Mouse (Mus musculus) Patski (cell line): ENCODE measurements around the gene Pou3f3. TPM values are rescaled to one million over a fixed set of nuclear protein-coding genes. Genes with fewer than 3 reads are reported as not detected.
A peak's percentile ranks its signal among the peaks of the same experiment; 100 is the strongest.

Experiments used
- ATAC-seq: fragments of 100-300 bp; one replicate; pipeline ENCODE4 v1.8.0; 2021
- CTCF ChIA-PET: fragments of 350-600 bp; sonication (Branson Sonifier 250); formaldehyde crosslinking; loops from one replicate; lab custom pipeline; 2022; ENCODE audit warnings: inconsistent platforms; lab: Charles Lee
- POLR2A ChIA-PET: fragments of 350-600 bp; sonication (Branson Sonifier 250); formaldehyde crosslinking; loops from one replicate; lab custom pipeline; 2022; ENCODE audit warnings: antibody characterized with exemption, inconsistent platforms; lab: Charles Lee
- DNase-seq: peaks from one replicate; pipeline ENCODE4 v3.0.0-alpha.2; 2011; ENCODE audit warnings: low read depth, low spot score
- H3K27me3 ChIP-seq: fragments of 371-371 bp; one replicate; pipeline ENCODE4 v1.5.1; 2021
- CTCF ChIP-seq: fragments of 100-300 bp; IDR thresholded peaks from one replicate; pipeline ENCODE4 v1.5.1; 2021
- in situ Hi-C: fragments of 300-500 bp; cut with MboI; formaldehyde crosslinking; loops from 3 replicates; pipeline ENCODE4 v1.11.1; 2018; ENCODE audit warnings: low pct_unique_long_range_greater_than_20kb, mixed read lengths
- polyA plus RNA-seq: library from polyadenylated mRNA; unstranded; gene quantifications from one replicate; pipeline ENCODE4 v1.2.3, GENCODE M21; 2021

Pou3f3 gene
- polyA plus RNA-seq, 1 experiment from 2014 or later, result 36.5 TPM

DNA sequence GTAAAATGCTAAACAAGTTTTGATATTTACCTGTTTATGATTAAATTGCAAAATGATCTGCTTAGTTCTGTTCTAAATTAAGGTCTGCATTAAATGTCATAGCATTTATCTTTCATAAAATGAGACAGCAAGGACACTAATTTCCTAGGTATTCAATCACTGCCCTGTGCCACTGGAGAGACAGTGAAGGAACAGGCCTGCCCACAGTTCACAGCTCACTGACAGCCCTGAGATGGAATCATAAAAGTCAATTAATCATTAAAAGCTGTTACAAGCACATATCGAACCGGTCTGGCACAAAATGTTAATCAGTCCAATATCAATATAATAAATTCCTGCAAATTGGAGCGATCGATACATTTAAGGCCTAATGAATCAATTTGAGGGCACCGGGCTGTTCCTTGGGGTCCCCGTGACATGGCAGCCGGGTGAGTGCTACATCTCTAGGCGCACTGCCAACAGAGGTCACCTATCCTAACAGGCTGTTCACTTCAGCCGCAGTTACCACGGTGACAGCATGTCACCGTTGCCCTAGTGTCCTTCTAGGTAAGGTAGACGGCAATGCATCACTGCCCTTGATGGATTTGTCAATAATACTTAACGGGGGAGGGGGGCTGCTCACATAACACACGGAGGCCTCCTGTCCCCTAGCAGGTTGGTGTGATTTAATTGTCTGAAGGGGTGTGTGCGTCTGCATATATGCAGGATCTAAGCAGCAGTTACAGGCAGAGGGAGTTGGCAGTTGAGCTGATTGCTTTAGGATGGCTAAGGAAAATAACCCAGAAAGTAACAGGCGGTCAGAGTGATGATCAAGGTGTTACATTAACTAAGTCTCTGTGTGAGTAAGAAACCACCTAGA is 46.0 kb downstream of the Pou3f3 start:
- TF ChIP-seq CTCF, result no peak
- in situ Hi-C loops, result no loop called here
- POLR2A ChIA-PET, result no interaction called here
- ATAC-seq (no peak), DNase-seq (no peak)
- CTCF ChIA-PET, result interaction anchor here (0.8 kb wide), 1 partner anchor 9 kb away, joined by 4 read pairs; no protein-coding TSS in a partner anchor
- no peaks in the 10 kb centered on the region for H3K27me3 ChIP-seq

DNA sequence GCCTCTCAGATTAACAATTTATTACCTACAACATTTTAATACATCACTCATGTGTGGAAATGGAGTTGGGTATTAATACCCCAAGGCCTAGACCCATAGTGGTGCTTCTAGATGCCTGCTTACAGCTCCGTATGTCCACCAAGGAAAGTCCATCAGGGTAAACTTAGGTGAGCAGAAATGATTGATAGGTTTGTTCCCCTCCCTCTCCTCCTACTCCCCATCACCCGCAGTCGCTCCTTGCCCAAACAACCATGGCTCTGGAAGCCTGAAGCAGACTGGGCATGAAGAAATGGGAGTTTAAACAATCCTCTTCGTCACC is 46.6 kb downstream of the Pou3f3 start:
- no peak for TF ChIP-seq CTCF
- no peak for ATAC-seq
- ChIA-PET CTCF (interaction anchor here (0.8 to 1.3 kb wide), 2 partner anchors 10 to 21 kb away, joined by 3 to 4 read pairs; no protein-coding TSS in a partner anchor), POLR2A (no interaction called here)
- no peaks in the 10 kb centered on the region for H3K27me3 ChIP-seq
- DNase-seq, result no peak
- in situ Hi-C loops, result no loop called here

- no peaks in the 10 kb centered on the region for H3K27me3 ChIP-seq
- TF ChIP-seq CTCF, result no peak
- CTCF ChIA-PET, result no interaction called here
- no peak for ATAC-seq
- DNase-seq, result no peak
- in situ Hi-C loops, result no loop called here
- POLR2A ChIA-PET, result no interaction called here
These were observed 49.5 kb downstream of the Pou3f3 start for GRCm38 (mm10) chr1:42745047-42745446.

- ChIA-PET CTCF (interaction anchor here (1.1 to 1.3 kb wide), 3 partner anchors 28 to 49 kb away, joined by 3 to 4 read pairs (median 4); no protein-coding TSS in a partner anchor), POLR2A (interaction anchor here (0.6 kb wide), 1 partner anchor 8 kb away, joined by 3 read pairs; no protein-coding TSS in a partner anchor)
- TF ChIP-seq CTCF, result no peak
- in situ Hi-C loops, result no loop called here
- ATAC-seq (peak; percentile 46), DNase-seq (no peak)
- no peaks in the 10 kb centered on the region for H3K27me3 ChIP-seq
These were observed 54.1 kb downstream of the Pou3f3 start for GRCm38 (mm10) chr1:42749536-42750292.

Other genes starting within 250 kb of the Pou3f3 start
- 72.7 TPM for gene Mrps9, start 155.5 kb downstream of the Pou3f3 start, polyA plus RNA-seq